Mouse (Mus musculus) forebrain, postnatal 0 days (tissue): ENCODE measurements around the gene Calcoco2. TPM values are rescaled to one million over a fixed set of nuclear protein-coding genes. Genes with fewer than 3 reads are reported as not detected.

Source experiments
- ATAC-seq: fragments of 200-750 bp; cut with Nextera tagmentation; 2 replicates; pipeline ENCODE4 v1.8.0; 2017; ENCODE audit warnings: mild to moderate bottlenecking, moderate library complexity
- DNase-seq: peaks from one replicate; pipeline ENCODE4 v3.0.0-alpha.2; 2015
- H3K27ac ChIP-seq: fragments of 300-500 bp; sonication (generic); 2 replicates; pipeline ENCODE4 v1.5.1; 2014; ENCODE audit warnings: low read depth, mild to moderate bottlenecking, antibody characterized with exemption, low read length, moderate library complexity, mixed read lengths
- H3K27me3 ChIP-seq: fragments of 300-500 bp; sonication (generic); 2 replicates; pipeline ENCODE4 v1.6.1; 2014; ENCODE audit warnings: mild to moderate bottlenecking, low read length, mixed read lengths; ENCODE audit not compliant: insufficient read depth
- H3K36me3 ChIP-seq: fragments of 300-500 bp; sonication (generic); 2 replicates; pipeline ENCODE4 v1.6.1; 2014; ENCODE audit warnings: mild to moderate bottlenecking, moderate library complexity; ENCODE audit not compliant: insufficient read depth
- H3K4me1 ChIP-seq: fragments of 300-500 bp; sonication (generic); 2 replicates; pipeline ENCODE4 v1.6.1; 2014; ENCODE audit warnings: antibody characterized with exemption; ENCODE audit not compliant: insufficient read depth
- H3K4me2 ChIP-seq: fragments of 300-500 bp; sonication (generic); 2 replicates; pipeline ENCODE4 v1.6.1; 2014; ENCODE audit warnings: low read depth, mild to moderate bottlenecking, moderate library complexity
- H3K4me3 ChIP-seq: fragments of 300-500 bp; sonication (generic); 2 replicates; pipeline ENCODE4 v1.5.1; 2014; ENCODE audit warnings: low read depth, low read length, mixed read lengths
- H3K9ac ChIP-seq: fragments of 300-500 bp; sonication (generic); 2 replicates; pipeline ENCODE4 v1.6.1; 2014; ENCODE audit warnings: mild to moderate bottlenecking
- H3K9me3 ChIP-seq: fragments of 300-500 bp; sonication (generic); 2 replicates; pipeline ENCODE4 v1.6.1; 2016; ENCODE audit warnings: low read length
- CTCF ChIP-seq: sonication (generic); IDR thresholded peaks from 2 replicates; pipeline ENCODE4 v1.5.1; 2016; ENCODE audit warnings: antibody characterized with exemption, control low read depth, low read depth
- WGBS: fragments of 180-500 bp; shearing (Covaris S2); extraction: QIAGEN DNeasy Blood & Tissue Kit; methylation state at CpG from one replicate; pipeline ENCODE4 v1.1.7; 2014; 5-methylcytosine and 5-hydroxymethylcytosine counted together
- polyA plus RNA-seq: library from polyadenylated mRNA; unstranded; fragments of >200 nt; fragmentation: Nextera tagmentation; extraction: Ambion mirVana; gene quantifications from 2 replicates; pipeline ENCODE4 v1.2.1, GENCODE M21; 2015
- total RNA-seq: library from RNA; depleted of rRNA; stranded (reverse); fragments of >200 nt; gene quantifications from 2 replicates; pipeline ENCODE4 v1.2.3, GENCODE M21; 2014

The Calcoco2 gene
- total and polyA plus RNA-seq, 2 experiments from 2014 or later: 0.10 TPM; not detected in 1

DNA sequence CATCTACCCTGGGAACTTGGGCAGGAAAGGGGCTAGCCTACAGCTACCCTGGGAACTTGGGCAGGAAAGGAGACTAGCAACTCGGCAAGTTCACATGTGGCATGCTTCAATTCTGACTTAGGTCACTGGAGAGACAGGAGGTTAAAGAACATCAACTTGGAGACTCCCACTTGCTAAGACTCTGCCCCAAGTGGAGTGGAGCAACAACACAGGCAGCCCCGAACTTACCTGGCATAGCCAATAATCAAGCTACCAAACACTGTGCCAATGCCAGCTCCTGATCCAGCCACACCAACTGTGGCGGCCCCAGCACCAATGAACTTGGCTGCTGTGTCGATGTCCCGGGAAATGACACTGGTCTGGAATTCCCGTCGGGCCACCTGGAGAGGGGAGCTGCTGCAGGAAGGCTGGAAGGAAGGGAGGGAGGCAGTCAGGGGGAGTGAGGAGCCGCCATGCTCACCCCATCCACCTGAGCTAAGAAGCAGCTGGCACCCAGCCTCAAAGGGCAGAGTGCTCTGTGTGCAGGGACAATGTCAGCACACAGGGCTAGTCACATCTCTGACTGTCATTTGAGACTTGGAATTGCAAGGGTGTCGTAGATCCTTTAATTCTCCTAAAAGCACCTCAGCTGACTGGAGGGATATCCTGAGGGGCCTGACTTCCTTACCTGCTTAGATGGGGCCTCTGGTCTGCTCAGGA is 38.3 kb downstream of the Calcoco2 start:
- Histone ChIP-seq H3K36me3 (peaks cover 8% of the 10 kb centered on the region), H3K4me2 (no peak overlapping the region), H3K9ac (no peak overlapping the region), H3K9me3 (no peaks in the 10 kb centered on the region), H3K4me3 (no peak overlapping the region), H3K4me1 (peaks cover 10% of the 10 kb centered on the region), H3K27ac (no peak overlapping the region), H3K27me3 (no peaks in the 10 kb centered on the region)
- WGBS: 85% methylated on average over 7 of the region's 9 CpGs
- DNase-seq (no peak), ATAC-seq (no peak)
- TF ChIP-seq CTCF: no peak

DNA sequence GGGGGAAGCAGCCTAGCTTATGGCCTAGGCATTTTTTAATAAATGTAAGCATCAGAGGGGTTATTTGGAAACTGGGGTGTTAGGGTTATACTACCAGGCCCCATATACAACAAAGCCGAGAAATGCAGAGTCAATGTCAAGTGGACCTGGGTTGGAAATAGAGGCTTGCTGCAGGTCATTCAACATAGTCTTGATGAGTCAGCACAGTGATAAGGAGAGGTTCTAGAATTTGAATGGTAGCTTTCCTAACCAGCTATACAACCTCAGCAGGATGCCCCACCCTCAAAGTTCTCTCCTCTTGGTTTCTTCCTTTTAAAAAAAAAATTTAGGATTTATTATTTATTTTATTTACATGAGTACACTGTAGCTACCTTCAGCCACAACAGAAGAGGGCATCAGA is 40.8 kb downstream of the Calcoco2 start:
- DNase-seq (no peak), ATAC-seq (no peak)
- Histone ChIP-seq H3K9ac (no peak overlapping the region), H3K27ac (no peak overlapping the region), H3K4me2 (no peak overlapping the region), H3K4me3 (no peak overlapping the region), H3K36me3 (peaks cover 8% of the 10 kb centered on the region), H3K9me3 (no peaks in the 10 kb centered on the region), H3K27me3 (no peaks in the 10 kb centered on the region), H3K4me1 (peaks cover 10% of the 10 kb centered on the region)
- TF ChIP-seq CTCF: no peak
- whole genome bisulfite sequencing: 89% methylated on average over 1 of the region's 1 CpGs

DNA sequence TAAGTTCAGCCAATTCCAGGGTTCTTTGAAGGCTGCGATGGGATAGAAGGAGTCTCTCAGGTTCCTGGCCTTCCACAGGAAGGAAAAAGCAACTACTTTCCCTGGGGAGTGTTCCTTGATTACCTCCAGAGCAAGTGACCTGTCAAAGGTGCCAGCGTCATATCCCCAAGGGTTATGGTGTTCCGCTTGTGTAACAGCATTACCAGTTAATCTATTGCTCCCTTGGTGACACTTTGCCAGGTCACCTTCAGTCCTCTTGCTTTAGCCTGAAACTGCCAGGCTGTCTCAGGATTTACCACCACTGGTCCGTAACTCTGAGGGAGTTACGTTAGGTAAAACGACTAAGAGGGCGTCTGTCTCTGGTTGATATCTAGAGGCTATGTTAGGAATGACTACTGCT is 41.4 kb downstream of the Calcoco2 start:
- no peak overlapping the region for H3K9ac ChIP-seq
- peaks cover 14% of the 10 kb centered on the region for H3K4me1 ChIP-seq
- no peak overlapping the region for H3K4me2 ChIP-seq
- H3K36me3 ChIP-seq: peaks cover 8% of the 10 kb centered on the region
- H3K4me3 ChIP-seq: no peak overlapping the region
- 97% methylated on average over 7 of the region's 7 CpGs for WGBS
- no peak overlapping the region for H3K27ac ChIP-seq
- no peak for TF ChIP-seq CTCF
- no peak for ATAC-seq
- no peak for DNase-seq
- H3K9me3 ChIP-seq: no peaks in the 10 kb centered on the region
- H3K27me3 ChIP-seq: no peaks in the 10 kb centered on the region

DNA sequence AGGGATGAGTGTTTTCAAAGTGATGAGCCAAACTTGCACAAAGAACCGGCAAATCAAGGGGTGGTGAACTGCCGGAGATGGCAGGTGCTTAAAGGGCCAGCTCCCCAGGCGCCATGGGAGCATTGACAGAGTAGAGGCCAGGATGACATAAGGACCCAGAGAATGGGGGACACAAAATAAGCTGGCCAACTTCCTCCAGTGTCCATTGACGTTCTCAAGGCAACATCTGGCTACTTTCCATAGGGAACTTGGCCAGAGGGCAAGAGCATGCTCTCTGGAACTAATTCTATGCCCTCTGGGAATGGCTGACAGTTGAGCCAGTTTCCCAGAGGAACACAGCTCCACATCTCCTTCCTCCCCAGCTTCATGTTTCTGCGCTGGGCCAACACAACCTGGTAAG is 43.5 kb downstream of the Calcoco2 start:
- ATAC-seq: no peak
- H3K36me3 ChIP-seq: peaks cover 8% of the 10 kb centered on the region
- no peaks in the 10 kb centered on the region for H3K9me3 ChIP-seq
- no peak overlapping the region for H3K9ac ChIP-seq
- no peak overlapping the region for H3K27ac ChIP-seq
- no peak overlapping the region for H3K4me2 ChIP-seq
- WGBS: 60% methylated on average over 5 of the region's 5 CpGs
- TF ChIP-seq CTCF: no peak
- peaks cover 9% of the 10 kb centered on the region; the same call in 1 of the 2 replicates for H3K4me1 ChIP-seq
- DNase-seq: no peak
- no peak overlapping the region for H3K4me3 ChIP-seq
- no peaks in the 10 kb centered on the region for H3K27me3 ChIP-seq

DNA sequence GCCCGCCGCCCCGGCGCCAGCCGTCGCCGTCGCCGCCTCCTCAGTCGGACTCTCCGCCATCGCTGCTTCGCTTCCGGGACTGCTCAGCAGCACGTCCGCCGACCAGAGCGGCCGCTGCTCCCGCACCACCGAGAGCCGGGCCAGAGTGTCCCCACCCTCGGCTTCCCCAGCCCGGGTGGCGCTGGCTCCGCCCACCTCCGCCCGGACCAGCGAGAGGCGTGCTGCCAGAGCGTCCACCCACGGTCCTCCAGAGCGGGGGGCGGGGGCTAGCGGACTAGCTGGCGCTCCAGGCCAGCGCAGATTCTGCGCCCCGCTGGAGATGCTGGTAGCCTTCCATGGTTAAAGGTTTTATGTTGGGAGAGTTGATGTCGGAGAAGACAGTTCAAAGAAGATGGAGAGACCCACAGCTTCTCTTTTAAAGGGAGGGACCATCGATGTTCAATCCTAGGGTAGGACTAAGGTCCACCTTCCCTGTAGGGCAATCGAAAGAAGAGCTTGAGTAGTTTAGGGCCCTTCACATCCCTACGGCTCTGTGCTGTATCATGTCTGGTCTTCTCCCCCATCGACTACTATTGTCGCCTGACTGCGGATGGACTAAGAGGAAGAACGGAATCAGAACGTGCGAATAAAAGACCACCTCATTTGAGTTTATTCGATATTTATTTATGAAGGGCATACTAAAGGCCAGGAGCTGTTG is 46.4 kb downstream of the Calcoco2 start, which contains the start of gene Ube2z:
TSS of gene Ube2z (minus strand) at position 174 of the 697 bp plus-strand sequence.
- H3K4me3 ChIP-seq: peak within 1 kb of the TSS; percentile 94
- ATAC-seq: peak; percentile 99
- peaks cover 7% of the 10 kb centered on the region for H3K36me3 ChIP-seq
- no peaks in the 10 kb centered on the region for H3K27me3 ChIP-seq
- no peaks in the 10 kb centered on the region for H3K9me3 ChIP-seq
- H3K9ac ChIP-seq: peak within 1 kb of the TSS; percentile 89
- H3K27ac ChIP-seq: peak within 1 kb of the TSS; percentile 86
- peak; percentile 46 for TF ChIP-seq CTCF
- H3K4me2 ChIP-seq: peak within 1 kb of the TSS; percentile 80
- 5% methylated on average over 42 of the region's 50 CpGs for WGBS
- peaks cover 9% of the 10 kb centered on the region; the same call in 1 of the 2 replicates for H3K4me1 ChIP-seq
- DNase-seq: peak; percentile 97

DNA sequence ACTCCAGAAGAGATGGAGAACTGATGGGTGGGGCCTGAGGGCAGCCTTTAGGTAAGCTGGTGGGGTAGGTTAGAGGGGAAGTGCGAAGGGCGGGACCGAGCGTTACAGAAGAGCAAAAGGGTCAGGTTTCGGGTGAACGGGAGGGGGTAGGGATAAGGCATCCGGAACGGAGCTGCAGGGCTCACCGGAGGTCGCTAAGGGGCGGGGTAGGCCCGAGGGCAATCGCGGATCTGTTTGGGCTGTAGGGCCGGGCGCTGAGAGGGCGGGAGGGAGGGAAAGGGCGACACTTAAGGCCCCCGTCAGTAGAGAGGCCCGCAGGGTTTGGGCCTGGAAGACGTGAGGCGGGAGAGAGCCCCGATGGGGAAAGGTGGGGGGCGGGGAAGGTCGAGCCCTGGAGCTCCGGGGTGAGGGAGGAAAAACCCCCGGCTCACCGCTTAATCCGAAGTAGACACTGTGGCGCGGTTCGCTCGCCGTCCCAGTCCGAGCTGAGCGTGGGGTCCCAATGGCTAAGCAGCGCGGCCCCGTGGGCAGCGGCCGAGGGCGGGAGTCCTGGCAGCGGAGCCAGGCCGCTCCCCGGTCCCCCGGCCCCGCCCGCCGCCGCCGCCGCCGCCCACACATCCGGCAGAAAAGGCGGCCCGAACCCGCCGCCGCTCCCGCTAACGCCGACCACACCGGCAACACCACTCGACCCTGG is 47.1 kb downstream of the Calcoco2 start:
- 1% methylated on average over 33 of the region's 64 CpGs for WGBS
- ATAC-seq (peak; percentile 42), DNase-seq (no peak)
- peak overlapping the region; percentile 94 for H3K4me3 ChIP-seq
- peak overlapping the region; percentile 89 for H3K9ac ChIP-seq
- peak overlapping the region; percentile 86 for H3K27ac ChIP-seq
- H3K36me3 ChIP-seq: peaks cover 9% of the 10 kb centered on the region; the same call in 1 of the 2 replicates
- H3K4me2 ChIP-seq: peak overlapping the region; percentile 80
- peaks cover 9% of the 10 kb centered on the region; the same call in 1 of the 2 replicates for H3K4me1 ChIP-seq
- TF ChIP-seq CTCF: 0 out of 2 replicates have a peak, but pooled peaks have one; percentile 2
- no peaks in the 10 kb centered on the region for H3K9me3 ChIP-seq
- no peaks in the 10 kb centered on the region for H3K27me3 ChIP-seq
